9 mouse cellular contexts compared by ENCODE assay signal in genomic region chr13:51710738-51711137, GRCm38 (mm10). TPM values are rescaled to one million over a fixed set of nuclear protein-coding genes. Genes with fewer than 3 reads are reported as not detected.
DNase-seq lines count a peak whose midpoint lies in the region; ATAC-seq lines count a peak whose summit lies in the region.
"Had no signal": no experiment of that assay in that cellular context is flagged by ENCODE, and none has a peak within 500 bp of the region (broad histone marks: within the 10 kb centered on the region; RNA-seq: fewer than 3 reads in every experiment).

No protein-coding gene starts in this region.

- no peaks in the 10 kb centered on the region for H3K9me3 ChIP-seq in hindbrain, embryonic 14.5 days (ENCODE audit: control insufficient read depth, low read length)

- H3K9ac ChIP-seq in hindbrain, embryonic 14.5 days, result no peak overlapping the region

- H3K27ac ChIP-seq in hindbrain, embryonic 14.5 days, result no peak overlapping the region

- H3K4me1 ChIP-seq in hindbrain, embryonic 14.5 days (replicated peaks; ENCODE audit: control insufficient read depth, insufficient read depth, low read length), result no peaks in the 10 kb centered on the region

- H3K36me3 ChIP-seq in hindbrain, embryonic 14.5 days (replicated peaks; ENCODE audit: control insufficient read depth, insufficient read depth), result peaks cover 33% of the 10 kb centered on the region; the same call in 1 of the 2 replicates

- DNase-seq in layer of hippocampus, adult 9-11 months, result peak; percentile 73
- DNase-seq in layer of hippocampus, postnatal 14 days (ENCODE audit: low spot score in 2 of 2), result no peak
- peak; percentile 68 to 73 for DNase-seq in lung, adult 18-20 months
- DNase-seq in monocyte, adult 2 months (ENCODE audit: low read depth in 1 of 2, low spot score in 2 of 2), result peak; percentile 27 to 57
- DNase-seq in hindbrain, embryonic 14.5 days (ENCODE audit: low spot score), result no peak
- no peak for DNase-seq in left cerebral cortex, adult 18-20 months (ENCODE audit: low spot score in 2 of 2)
- DNase-seq: gastrocnemius, postnatal 14 days; kidney, postnatal 4 days had no signal

- 69% methylated on average over 7 of the region's 7 CpGs for WGBS in hindbrain, embryonic 14.5 days

- no peak overlapping the region for H3K4me3 ChIP-seq in hindbrain, embryonic 14.5 days (replicated peaks; ENCODE audit: low read length)

- H3K4me2 ChIP-seq in hindbrain, embryonic 14.5 days (replicated peaks), result no peak overlapping the region

- no peaks in the 10 kb centered on the region for H3K27me3 ChIP-seq in hindbrain, embryonic 14.5 days (ENCODE audit: control insufficient read depth, insufficient read depth, low read length)

- peak; percentile 57 for ATAC-seq in common myeloid progenitor, adult 5-6 weeks (replicated peaks; ENCODE audit: low read depth, poor library complexity, severe bottlenecking)
- ATAC-seq in hindbrain, embryonic 14.5 days (ENCODE audit: low FRiP score), result no peak

RNA-seq across cellular contexts. Expression of gene Secisbp2, which starts 59.2 kb away (rescaled TPM):
- 10 to 100 TPM; 16.6 to 18.8 TPM for total RNA-seq in layer of hippocampus, postnatal 14 days (2021)
- 27.0 and 29.1 TPM in 2 replicates for total RNA-seq in common myeloid progenitor, adult 5-6 weeks (2017)
- polyA plus RNA-seq in hindbrain, embryonic 14.5 days (2014; fragmentation: Nextera tagmentation; extraction: Ambion mirVana), result 27.2 and 28.3 TPM in 2 replicates
- 10 to 100 TPM; 19.0 to 19.4 TPM for total RNA-seq in left cerebral cortex, adult 18-20 months (2021)

Comparison
In these comparisons a context has a peak if more than half of its experiments do, and no peak if none do; other contexts are left out.
1. DNase-seq: peak in layer of hippocampus, adult 9-11 months (single experiment), lung, adult 18-20 months (2 of 2) and monocyte, adult 2 months (2 of 2); none in layer of hippocampus, postnatal 14 days (0 of 2), hindbrain, embryonic 14.5 days (single experiment) and left cerebral cortex, adult 18-20 months (0 of 2).